17 mouse cellular contexts compared by ENCODE assay signal in the genomic region with DNA sequence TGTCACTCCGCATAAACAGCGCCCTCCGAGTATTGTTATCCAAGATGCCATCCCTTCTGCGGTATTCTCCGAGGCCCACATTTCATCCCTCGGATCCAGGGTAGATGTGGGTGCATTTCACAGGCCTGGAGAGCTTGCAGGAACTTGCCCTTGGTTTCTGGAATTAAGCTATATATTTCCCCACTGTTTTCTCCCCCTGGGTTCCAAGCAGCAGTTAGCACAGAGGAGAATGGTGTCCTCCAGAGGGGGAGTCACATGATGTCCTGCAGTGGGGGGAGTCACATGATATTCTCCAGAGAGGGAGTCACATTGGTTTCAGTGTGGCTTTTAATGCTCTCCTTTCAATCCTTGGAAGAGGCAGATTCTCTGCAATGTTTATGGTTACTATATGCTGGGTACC.
A peak's percentile ranks its signal among the peaks of the same experiment; 100 is the strongest.
DNase-seq lines count a peak whose midpoint lies in the region; ATAC-seq lines count a peak whose summit lies in the region.
"Had no signal": no experiment of that assay in that cellular context is flagged by ENCODE, and none has a peak within 500 bp of the region (broad histone marks: within the 10 kb centered on the region; RNA-seq: fewer than 3 reads in every experiment).

No protein-coding gene starts in this region.

- 86% methylated on average over 6 of the region's 6 CpGs for WGBS in hindbrain, embryonic 10.5 days
- 76% methylated on average over 6 of the region's 6 CpGs for whole genome bisulfite sequencing in hindbrain, embryonic 12.5 days
- WGBS in neural tube, embryonic 13.5 days: 55% methylated on average over 6 of the region's 6 CpGs

- peak overlapping the region; percentile 59 for H3K27ac ChIP-seq in hindbrain, embryonic 10.5 days
- no peak overlapping the region for H3K27ac ChIP-seq in hindbrain, embryonic 12.5 days
- 0 out of 2 replicates have a peak overlapping the region, but pooled peaks have one; percentile 56 for H3K27ac ChIP-seq in neural tube, embryonic 13.5 days (replicated peaks)
- H3K27ac ChIP-seq: embryonic facial prominence, embryonic 13.5 days; forebrain, embryonic 13.5 days had no signal

- H3K4me2 ChIP-seq in hindbrain, embryonic 12.5 days (replicated peaks): no peak overlapping the region
- no peak overlapping the region for H3K4me2 ChIP-seq in neural tube, embryonic 13.5 days
- H3K4me2 ChIP-seq: embryonic facial prominence, embryonic 13.5 days; forebrain, embryonic 13.5 days had no signal

- ATAC-seq in frontal cortex, adult (ENCODE audit: low TSS enrichment): 0 out of 2 replicates have a peak, but pooled peaks have one; percentile 20
- ATAC-seq in hindbrain, embryonic 12.5 days (ENCODE audit: low FRiP score): no peak
- 0 out of 2 replicates have a peak, but pooled peaks have one; percentile 15 for ATAC-seq in neural tube, embryonic 13.5 days (ENCODE audit: low read depth)
- ATAC-seq: forebrain, embryonic 13.5 days; forebrain, postnatal 0 days; intestine, embryonic 16.5 days had no signal

- H3K4me1 ChIP-seq in hindbrain, embryonic 10.5 days (replicated peaks): 0 out of 2 replicates have a peak, but pooled peaks cover 3% of the 10 kb centered on the region
- peaks cover 4% of the 10 kb centered on the region; the same call in 1 of the 2 replicates for H3K4me1 ChIP-seq in hindbrain, embryonic 12.5 days
- peaks cover 17% of the 10 kb centered on the region for H3K4me1 ChIP-seq in neural tube, embryonic 13.5 days (replicated peaks)
- H3K4me1 ChIP-seq: forebrain, embryonic 13.5 days had no signal

- DNase-seq in frontal cortex, postnatal 36 days (ENCODE audit: low spot score in 2 of 2): no peak
- no peak for DNase-seq in hindbrain, embryonic 10.5 days (ENCODE audit: low spot score)
- DNase-seq in neural tube, embryonic 10.5 days (ENCODE audit: extremely low spot score, low spot score): no peak
- no peak for DNase-seq in urinary bladder, postnatal 4 days (ENCODE audit: low spot score in 2 of 2)
- DNase-seq: adrenal gland, postnatal 10 days; cerebellum, adult 11-12 months; cerebellum, adult 9-10 months; cerebellum, postnatal 25 days; forebrain, postnatal 0 days; gastrocnemius, postnatal 36 days; heart, postnatal 14 days had no signal

- H3K9me3 ChIP-seq in hindbrain, embryonic 10.5 days: no peaks in the 10 kb centered on the region
- no peaks in the 10 kb centered on the region for H3K9me3 ChIP-seq in hindbrain, embryonic 12.5 days (replicated peaks)
- no peaks in the 10 kb centered on the region for H3K9me3 ChIP-seq in neural tube, embryonic 13.5 days
- H3K9me3 ChIP-seq: embryonic facial prominence, embryonic 13.5 days; forebrain, embryonic 13.5 days had no signal

- H3K27me3 ChIP-seq in hindbrain, embryonic 10.5 days (ENCODE audit: insufficient read depth, poor library complexity, severe bottlenecking): no peaks in the 10 kb centered on the region
- no peaks in the 10 kb centered on the region for H3K27me3 ChIP-seq in hindbrain, embryonic 12.5 days
- H3K27me3 ChIP-seq in neural tube, embryonic 13.5 days: no peaks in the 10 kb centered on the region
- H3K27me3 ChIP-seq: embryonic facial prominence, embryonic 13.5 days; forebrain, embryonic 13.5 days had no signal

- no peak overlapping the region for H3K9ac ChIP-seq in hindbrain, embryonic 12.5 days
- no peak overlapping the region for H3K9ac ChIP-seq in neural tube, embryonic 13.5 days
- H3K9ac ChIP-seq: embryonic facial prominence, embryonic 13.5 days; forebrain, embryonic 13.5 days; forebrain, postnatal 0 days had no signal

- no peak overlapping the region for H3K4me3 ChIP-seq in hindbrain, embryonic 10.5 days
- no peak overlapping the region for H3K4me3 ChIP-seq in hindbrain, embryonic 12.5 days
- no peak overlapping the region for H3K4me3 ChIP-seq in neural tube, embryonic 13.5 days
- H3K4me3 ChIP-seq: embryonic facial prominence, embryonic 13.5 days; forebrain, embryonic 13.5 days had no signal

- peaks cover 29% of the 10 kb centered on the region for H3K36me3 ChIP-seq in hindbrain, embryonic 10.5 days
- H3K36me3 ChIP-seq in hindbrain, embryonic 12.5 days: no peaks in the 10 kb centered on the region
- no peaks in the 10 kb centered on the region for H3K36me3 ChIP-seq in neural tube, embryonic 13.5 days
